Mouse (Mus musculus) cerebellum, adult 11 months (tissue): ENCODE results near the gene Gm10666.
"Not testable (repeated sequence)": the region's sequence is repeated elsewhere in the genome, so short reads cannot be mapped to it uniquely, and the experiment has no call there.

Experiments
- DNase-seq: peaks from one replicate; pipeline ENCODE4 v3.0.0; 2022

The Gm10666 gene

DNA sequence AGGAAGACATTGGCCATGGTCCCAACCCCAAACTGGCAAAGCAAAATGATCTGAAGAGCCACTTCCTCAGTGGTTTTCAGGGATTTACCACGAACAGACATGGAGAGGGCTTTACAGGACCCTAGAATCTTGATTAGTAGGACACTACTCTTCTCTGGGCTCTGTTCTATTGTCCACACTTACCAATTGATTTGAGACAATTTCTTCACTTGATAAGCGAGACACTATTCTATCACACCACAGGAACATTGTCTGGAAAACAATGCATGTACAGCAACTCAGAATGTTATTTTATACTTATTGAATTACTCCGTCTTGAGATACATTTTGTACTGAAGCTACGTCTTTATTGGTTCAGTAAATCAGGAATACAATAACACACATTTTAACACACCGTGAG lies at the start of gene Gm10666:
Gene Gm10666, minus strand, starts transcription at position 101 of the 400 bp plus-strand sequence.
- DNase-seq = not testable (repeated sequence)

- not testable (repeated sequence) for DNase-seq
Observed at GRCm38 (mm10) chr7:22163935-22164334, 29.4 kb upstream of the Gm10666 start, which contains the start of gene Vmn1r142. Gene Vmn1r142 (minus strand): TSS chr7:22164035.

- not testable (repeated sequence) for DNase-seq
Observed at GRCm38 (mm10) chr7:22118145-22118544, 16.4 kb downstream of the Gm10666 start, which contains the start of gene Gm16451. Gene Gm16451 (minus strand): TSS chr7:22118245.
